29 mouse cellular contexts compared by ENCODE assay signal in genomic region chr1:128607423-128607822, GRCm38 (mm10). TPM values are rescaled to one million over a fixed set of nuclear protein-coding genes. Genes with fewer than 3 reads are reported as not detected.
DNase-seq lines count a peak whose midpoint lies in the region; ATAC-seq and TF ChIP-seq lines count a peak whose summit lies in the region.
"Had no signal": no experiment of that assay in that cellular context is flagged by ENCODE, and none has a peak within 500 bp of the region (broad histone marks: within the 10 kb centered on the region; RNA-seq: fewer than 3 reads in every experiment).

No protein-coding gene starts in this region.

- no peaks in the 10 kb centered on the region for H3K4me1 ChIP-seq in forebrain, postnatal 0 days (ENCODE audit: insufficient read depth)
- H3K4me1 ChIP-seq in forebrain, embryonic 13.5 days: no peaks in the 10 kb centered on the region
- 0 out of 2 replicates have a peak, but pooled peaks cover 3% of the 10 kb centered on the region for H3K4me1 ChIP-seq in liver, postnatal 0 days (ENCODE audit: insufficient read depth)
- H3K4me1 ChIP-seq in liver, embryonic 12.5 days: no peaks in the 10 kb centered on the region
- H3K4me1 ChIP-seq in spleen, adult 2 months (ENCODE audit: control insufficient read depth, insufficient read depth, insufficient read length): peaks cover 53% of the 10 kb centered on the region; the same call in 1 of the 2 replicates
- H3K4me1 ChIP-seq: embryonic facial prominence, embryonic 13.5 days; embryonic facial prominence, embryonic 15.5 days; forebrain, embryonic 12.5 days; forebrain, embryonic 15.5 days had no signal

- TF ChIP-seq EP300 in liver, postnatal 0 days (IDR thresholded peaks at IDR 0.05; ENCODE audit: low read depth): no peak

- no peaks in the 10 kb centered on the region for H3K27me3 ChIP-seq in forebrain, postnatal 0 days (ENCODE audit: insufficient read depth, low read length)
- H3K27me3 ChIP-seq in forebrain, embryonic 13.5 days: no peaks in the 10 kb centered on the region
- H3K27me3 ChIP-seq in liver, postnatal 0 days (ENCODE audit: insufficient read depth, low read length): no peaks in the 10 kb centered on the region
- H3K27me3 ChIP-seq in liver, embryonic 12.5 days (replicated peaks): no peaks in the 10 kb centered on the region
- no peaks in the 10 kb centered on the region for H3K27me3 ChIP-seq in spleen, adult 2 months (ENCODE audit: control insufficient read depth, insufficient read depth, low read length)
- H3K27me3 ChIP-seq: CH12.LX; embryonic facial prominence, embryonic 13.5 days; embryonic facial prominence, embryonic 15.5 days; forebrain, embryonic 15.5 days; Patski had no signal

- DNase-seq in forebrain, postnatal 0 days: peak; percentile 26
- DNase-seq in liver, postnatal 0 days: no peak
- no peak for DNase-seq in spleen, adult 2 months (ENCODE audit: low read depth in 1 of 2, low spot score in 2 of 2)
- DNase-seq in spleen, adult 12 weeks (ENCODE audit: low spot score): no peak
- DNase-seq in induced T-regulatory cell, adult 2 months (ENCODE audit: low read depth): peak; percentile 41
- no peak for DNase-seq in layer of hippocampus, postnatal 25 days (ENCODE audit: extremely low spot score in 1 of 2, low spot score in 1 of 2)
- DNase-seq: adrenal gland, adult 8-10 months; adrenal gland, postnatal 14 days; adrenal gland, postnatal 36 days; cerebellum, adult 11 months; cerebellum, adult 18-20 months; cerebellum, adult 8-10 months; cerebellum, adult 9-11 months; cerebellum, postnatal 14 days; cerebellum, postnatal 36 days; embryo, embryonic 11 days had no signal

- H3K9me3 ChIP-seq in forebrain, postnatal 0 days (ENCODE audit: low read length): no peaks in the 10 kb centered on the region
- no peaks in the 10 kb centered on the region for H3K9me3 ChIP-seq in forebrain, embryonic 13.5 days (replicated peaks)
- no peaks in the 10 kb centered on the region for H3K9me3 ChIP-seq in liver, postnatal 0 days (ENCODE audit: low read length)
- H3K9me3 ChIP-seq in liver, embryonic 12.5 days (replicated peaks): no peaks in the 10 kb centered on the region
- H3K9me3 ChIP-seq: embryonic facial prominence, embryonic 13.5 days; embryonic facial prominence, embryonic 15.5 days; forebrain, embryonic 10.5 days; forebrain, embryonic 12.5 days; forebrain, embryonic 15.5 days had no signal

- H3K36me3 ChIP-seq in forebrain, postnatal 0 days (ENCODE audit: insufficient read depth): no peaks in the 10 kb centered on the region
- H3K36me3 ChIP-seq in forebrain, embryonic 13.5 days (ENCODE audit: poor library complexity, severe bottlenecking): no peaks in the 10 kb centered on the region
- H3K36me3 ChIP-seq in liver, postnatal 0 days (replicated peaks; ENCODE audit: insufficient read depth, low read length): no peaks in the 10 kb centered on the region
- H3K36me3 ChIP-seq in liver, embryonic 12.5 days: no peaks in the 10 kb centered on the region
- no peaks in the 10 kb centered on the region for H3K36me3 ChIP-seq in spleen, adult 2 months (ENCODE audit: control insufficient read depth, insufficient read depth, low read length)
- H3K36me3 ChIP-seq: embryonic facial prominence, embryonic 13.5 days; embryonic facial prominence, embryonic 15.5 days; forebrain, embryonic 10.5 days; forebrain, embryonic 12.5 days; forebrain, embryonic 15.5 days; G1E had no signal

- WGBS in forebrain, postnatal 0 days: 48% methylated on average over 3 of the region's 3 CpGs
- 78% methylated on average over 3 of the region's 3 CpGs for WGBS in forebrain, embryonic 13.5 days
- WGBS in liver, postnatal 0 days (ENCODE audit: insufficient replicate concordance): 54% methylated on average over 3 of the region's 3 CpGs
- WGBS in liver, embryonic 12.5 days (ENCODE audit: insufficient replicate concordance): 49% methylated on average over 3 of the region's 3 CpGs
- 71% methylated on average over 3 of the region's 3 CpGs for WGBS in spleen, adult 2 months

- TF ChIP-seq POLR2A in spleen, adult 2 months (IDR thresholded peaks at IDR 0.05; ENCODE audit: low read depth, low read length): no peak

- 0 out of 2 replicates have a peak overlapping the region, but pooled peaks have one; percentile 21 for H3K27ac ChIP-seq in forebrain, postnatal 0 days (ENCODE audit: low read depth, low read length)
- H3K27ac ChIP-seq in forebrain, embryonic 13.5 days: no peak overlapping the region
- H3K27ac ChIP-seq in liver, postnatal 0 days (ENCODE audit: low read depth): peak overlapping the region; percentile 49; the same call in 1 of the 2 replicates
- H3K27ac ChIP-seq in liver, embryonic 12.5 days: no peak overlapping the region
- H3K27ac ChIP-seq in spleen, adult 2 months (ENCODE audit: insufficient read depth, low read length): peak overlapping the region; percentile 80
- H3K27ac ChIP-seq: embryonic facial prominence, embryonic 13.5 days; embryonic facial prominence, embryonic 15.5 days; forebrain, embryonic 10.5 days; forebrain, embryonic 12.5 days; forebrain, embryonic 15.5 days had no signal

- no peak for TF ChIP-seq CTCF in forebrain, postnatal 0 days (IDR thresholded peaks at IDR 0.05; ENCODE audit: low read depth)
- TF ChIP-seq CTCF in liver, postnatal 0 days (IDR thresholded peaks at IDR 0.05; ENCODE audit: low read depth): no peak
- TF ChIP-seq CTCF in spleen, adult 2 months (IDR thresholded peaks at IDR 0.05; ENCODE audit: extremely low read depth, insufficient read depth, insufficient read length, insufficient replicate concordance): no peak

- H3K4me3 ChIP-seq in forebrain, postnatal 0 days (ENCODE audit: low read depth, low read length): no peak overlapping the region
- no peak overlapping the region for H3K4me3 ChIP-seq in forebrain, embryonic 13.5 days
- H3K4me3 ChIP-seq in liver, postnatal 0 days (ENCODE audit: low read depth, low read length): no peak overlapping the region
- H3K4me3 ChIP-seq in liver, embryonic 12.5 days: no peak overlapping the region
- H3K4me3 ChIP-seq in spleen, adult 2 months (ENCODE audit: extremely low read depth, insufficient read depth, insufficient read length): no peak overlapping the region
- H3K4me3 ChIP-seq: embryonic facial prominence, embryonic 13.5 days; embryonic facial prominence, embryonic 15.5 days; erythroblast, embryonic 14.5 days; forebrain, embryonic 10.5 days; forebrain, embryonic 12.5 days; forebrain, embryonic 15.5 days had no signal

- no peak overlapping the region for H3K4me2 ChIP-seq in forebrain, postnatal 0 days (ENCODE audit: low read depth)
- H3K4me2 ChIP-seq in forebrain, embryonic 13.5 days: no peak overlapping the region
- H3K4me2 ChIP-seq in liver, postnatal 0 days (ENCODE audit: low read depth, low read length): no peak overlapping the region
- H3K4me2 ChIP-seq in liver, embryonic 12.5 days: no peak overlapping the region
- H3K4me2 ChIP-seq: embryonic facial prominence, embryonic 13.5 days; embryonic facial prominence, embryonic 15.5 days; forebrain, embryonic 12.5 days; forebrain, embryonic 15.5 days had no signal

- H3K9ac ChIP-seq in forebrain, postnatal 0 days: no peak overlapping the region
- no peak overlapping the region for H3K9ac ChIP-seq in forebrain, embryonic 13.5 days
- H3K9ac ChIP-seq in liver, postnatal 0 days (replicated peaks): no peak overlapping the region
- H3K9ac ChIP-seq in liver, embryonic 12.5 days: no peak overlapping the region
- H3K9ac ChIP-seq: embryonic facial prominence, embryonic 13.5 days; embryonic facial prominence, embryonic 15.5 days; forebrain, embryonic 12.5 days; forebrain, embryonic 15.5 days had no signal

- peak; percentile 45; the same call in 1 of the 2 replicates for ATAC-seq in forebrain, postnatal 0 days
- no peak for ATAC-seq in forebrain, embryonic 13.5 days
- no peak for ATAC-seq in liver, postnatal 0 days
- ATAC-seq in liver, embryonic 12.5 days: no peak
- ATAC-seq: activated CD4-positive, CD25-positive, alpha-beta regulatory T cell, adult 4 months; CD4-positive, CD25-positive, alpha-beta regulatory T cell, adult 4 months; forebrain, embryonic 15.5 days; Patski had no signal

RNA-seq across cellular contexts. Expression of gene Cxcr4, which starts 15.3 kb away (rescaled TPM):
- total RNA-seq in forebrain, postnatal 0 days (2014; rRNA removed): 41.3 and 44.9 TPM in 2 replicates
- polyA plus RNA-seq in forebrain, postnatal 0 days (2015; fragmentation: Nextera tagmentation; extraction: Ambion mirVana): 4.9 and 5.8 TPM in 2 replicates
- polyA plus RNA-seq in forebrain, embryonic 13.5 days (2015; fragmentation: Nextera tagmentation; extraction: Ambion mirVana): 5.8 and 9.1 TPM in 2 replicates
- 4.3 and 5.5 TPM in 2 replicates for polyA plus RNA-seq in liver, postnatal 0 days (2015; fragmentation: Nextera tagmentation; extraction: Ambion mirVana)
- 0.88 and 0.93 TPM in 2 replicates for polyA plus RNA-seq in liver, embryonic 12.5 days (2016; fragmentation: Nextera tagmentation; extraction: Ambion mirVana)
- polyA plus RNA-seq in spleen, adult 2 months (2012; rRNA removed): 288 and 315 TPM in 2 replicates
- 1 to 10 TPM; 7.7 to 8.9 TPM for total RNA-seq in layer of hippocampus, postnatal 25 days (2021)
- polyA plus RNA-seq: erythroblast, embryonic 14.5 days; G1E had no signal

Comparison
In these comparisons a context has a peak if more than half of its experiments do, and no peak if none do; other contexts are left out.
1. H3K27ac ChIP-seq: peak in forebrain, postnatal 0 days (single experiment), liver, postnatal 0 days (single experiment) and spleen, adult 2 months (single experiment); none in forebrain, embryonic 13.5 days (single experiment) and liver, embryonic 12.5 days (single experiment).
2. DNase-seq: peak in forebrain, postnatal 0 days (single experiment) and induced T-regulatory cell, adult 2 months (single experiment); none in liver, postnatal 0 days (single experiment), spleen, adult 2 months (0 of 2), spleen, adult 12 weeks (single experiment) and layer of hippocampus, postnatal 25 days (0 of 2).
3. RNA of gene Cxcr4, which starts 15.3 kb away (polyA plus RNA-seq): 288 to 315 TPM in spleen, adult 2 months; 5.8 to 9.1 TPM in forebrain, embryonic 13.5 days, 4.9 to 5.8 TPM in forebrain, postnatal 0 days, 4.3 to 5.5 TPM in liver, postnatal 0 days and 0.88 to 0.93 TPM in liver, embryonic 12.5 days; every median in the first group is over 10 times any median in the second.